Comparison of ENCODE assay signal across 1 mouse cellular context in the genomic region with DNA sequence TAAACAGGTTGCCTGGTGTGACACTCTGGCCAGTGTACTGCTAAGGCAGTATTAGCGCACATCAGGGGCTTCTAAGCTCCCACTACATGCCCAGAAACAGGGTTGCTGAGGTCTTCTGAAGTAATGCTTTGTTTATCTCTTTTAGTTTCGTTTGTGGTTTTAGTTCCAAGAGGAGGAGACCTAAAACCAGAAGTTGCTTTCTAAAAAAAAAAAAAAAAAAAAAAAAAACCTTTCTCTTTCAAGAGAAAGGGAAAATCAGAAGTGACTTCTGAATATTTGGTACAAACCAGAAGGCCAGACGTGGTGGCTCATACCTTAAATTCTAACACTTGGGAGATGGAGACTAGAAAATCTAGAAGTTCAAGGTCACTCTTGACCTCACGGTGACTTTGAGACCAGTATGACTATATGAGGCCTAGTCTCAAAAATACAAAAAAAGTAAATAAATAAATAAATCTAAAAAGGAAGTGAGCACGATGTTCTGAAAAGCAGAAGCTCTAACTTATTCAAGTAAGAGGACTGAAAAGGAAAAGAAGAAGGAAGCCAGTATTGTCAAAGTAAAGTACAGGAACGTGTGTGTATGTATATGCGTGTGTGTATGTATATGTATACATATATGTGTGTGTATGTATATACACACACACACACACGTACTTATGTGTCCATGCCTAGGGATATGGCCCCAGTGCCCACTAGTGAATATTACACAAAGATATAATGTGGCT.
TF ChIP-seq lines count a peak whose summit lies in the region.

No protein-coding gene starts in this region.

TF ChIP-seq in CH12.LX, 34 proteins besides CTCF, POLR2A, EP300 and RAD21 (continued from another document):
- TF ChIP-seq TBP (conservative IDR thresholded peaks at IDR 0.05; ENCODE audit: low read depth, low read length), result no peak
